In the genomic region with DNA sequence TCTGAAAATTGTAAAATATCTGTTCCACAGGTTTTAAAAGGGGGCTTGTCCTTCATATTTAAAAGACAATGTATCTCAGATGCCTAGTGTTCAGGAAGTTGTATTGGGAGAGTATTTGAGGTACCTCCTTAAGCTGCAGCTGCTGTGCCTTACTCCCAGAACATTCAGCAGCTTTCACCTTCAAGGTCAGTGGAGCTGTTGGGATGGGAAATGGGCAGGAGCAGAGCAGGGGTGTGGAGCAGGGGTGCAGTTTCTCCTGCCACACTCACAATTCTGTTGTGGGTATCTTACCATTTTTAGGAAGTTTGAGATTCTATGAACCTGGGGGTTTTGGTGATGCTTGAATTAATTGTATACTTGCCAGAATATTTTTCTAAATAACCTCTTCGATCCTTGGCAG, we compare ENCODE assay signal across 25 mouse cellular contexts. TPM values are rescaled to one million over a fixed set of nuclear protein-coding genes. Genes with fewer than 3 reads are reported as not detected.
"Had no signal": no experiment of that assay in that cellular context is flagged by ENCODE, and none has a peak within 500 bp of the region (broad histone marks: within the 10 kb centered on the region; RNA-seq: fewer than 3 reads in every experiment).

No protein-coding gene starts in this region.

- H3K4me3 ChIP-seq: gastrocnemius, adult 2 months; heart, adult 2 months; heart, embryonic 13.5 days; heart, embryonic 15.5 days; hindbrain, embryonic 10.5 days; hindbrain, embryonic 12.5 days; intestine, embryonic 15.5 days; layer of hippocampus, adult 2 months; limb, embryonic 13.5 days; limb, embryonic 15.5 days; liver, embryonic 12.5 days had no signal

- H3K27me3 ChIP-seq: heart, embryonic 13.5 days; heart, embryonic 15.5 days; hindbrain, embryonic 12.5 days; intestine, embryonic 15.5 days; limb, embryonic 13.5 days; limb, embryonic 15.5 days; liver, embryonic 12.5 days had no signal

- H3K9me3 ChIP-seq: intestine, embryonic 15.5 days had no signal

- H3K27ac ChIP-seq: gastrocnemius, adult 2 months; heart, adult 2 months; heart, embryonic 13.5 days; heart, embryonic 15.5 days; hindbrain, embryonic 10.5 days; hindbrain, embryonic 12.5 days; hindbrain, embryonic 14.5 days; intestine, embryonic 15.5 days; layer of hippocampus, adult 2 months; limb, embryonic 13.5 days; limb, embryonic 15.5 days; liver, embryonic 12.5 days; liver, embryonic 14.5 days had no signal

- H3K36me3 ChIP-seq: heart, embryonic 13.5 days; heart, embryonic 15.5 days; hindbrain, embryonic 10.5 days; hindbrain, embryonic 12.5 days; intestine, embryonic 15.5 days; limb, embryonic 13.5 days; limb, embryonic 15.5 days; liver, embryonic 12.5 days had no signal

- DNase-seq: gastrocnemius, adult 2 months; gastrocnemius, postnatal 10 days; gastrocnemius, postnatal 25 days; heart, adult 2 months; heart, postnatal 14 days; heart, postnatal 36 days; kidney, adult 18-20 months; kidney, adult 8-10 months; kidney, postnatal 10 days; kidney, postnatal 25 days; kidney, postnatal 4 days; left cerebral cortex, postnatal 4 days had no signal

- H3K4me1 ChIP-seq: heart, embryonic 13.5 days; heart, embryonic 15.5 days; hindbrain, embryonic 10.5 days; hindbrain, embryonic 12.5 days; intestine, embryonic 15.5 days; limb, embryonic 13.5 days; limb, embryonic 15.5 days; liver, embryonic 12.5 days had no signal

RNA-seq across cellular contexts. Expression of a gene that starts 28.3 kb away (rescaled TPM):
- polyA plus RNA-seq: liver, adult 2 months had no signal

RNA-seq across cellular contexts. Expression of a gene that starts 46.1 kb away (rescaled TPM):
- total RNA-seq: liver, adult 2 months had no signal
- polyA plus RNA-seq: heart, embryonic 15.5 days; heart, postnatal 0 days; hindbrain, embryonic 12.5 days; liver, adult 2 months had no signal
